Mouse (Mus musculus) layer of hippocampus, adult 11-12 months (tissue): ENCODE measurements around the gene Fam186b.

ENCODE experiments used
- DNase-seq: peaks from one replicate; pipeline ENCODE4 v3.0.0; 2022; ENCODE audit warnings: low spot score

Fam186b gene

GRCm38 (mm10) chr15:99295484-99295981, at the start of gene Fam186b:
TSS of gene Fam186b (minus strand) at chr15:99295888.
- DNase-seq = no peak

GRCm38 (mm10) chr15:99344961-99345360, 49.3 kb upstream of the Fam186b start:
- DNase-seq = no peak

- no peak for DNase-seq
These were observed 48.6 kb upstream of the Fam186b start for GRCm38 (mm10) chr15:99344148-99344870.

- DNase-seq = peak; percentile 73
These were observed 47.9 kb upstream of the Fam186b start for GRCm38 (mm10) chr15:99343414-99344147.

- no peak for DNase-seq
These were observed 46.7 kb upstream of the Fam186b start for GRCm38 (mm10) chr15:99342194-99342981.

DNA sequence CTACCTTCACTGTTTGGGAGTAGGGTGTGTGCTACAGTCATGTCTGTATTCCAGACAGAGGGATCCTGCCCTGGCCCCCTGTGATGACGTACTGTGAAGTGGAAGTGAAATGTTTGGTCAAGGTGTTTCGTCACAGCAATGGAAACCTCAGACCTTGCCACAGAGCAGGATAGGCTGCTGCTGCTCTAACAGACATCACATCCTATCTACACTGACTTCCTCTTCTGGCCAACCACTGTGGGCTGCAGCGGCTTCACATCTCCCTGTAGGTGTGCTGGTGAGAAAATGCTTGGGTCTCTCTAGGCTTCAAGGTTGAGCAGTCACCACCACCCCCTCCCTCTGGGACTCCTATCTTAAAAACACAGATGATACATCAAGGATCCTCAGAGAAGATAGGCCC, 45.4 kb upstream of the Fam186b start:
- DNase-seq = no peak

DNA sequence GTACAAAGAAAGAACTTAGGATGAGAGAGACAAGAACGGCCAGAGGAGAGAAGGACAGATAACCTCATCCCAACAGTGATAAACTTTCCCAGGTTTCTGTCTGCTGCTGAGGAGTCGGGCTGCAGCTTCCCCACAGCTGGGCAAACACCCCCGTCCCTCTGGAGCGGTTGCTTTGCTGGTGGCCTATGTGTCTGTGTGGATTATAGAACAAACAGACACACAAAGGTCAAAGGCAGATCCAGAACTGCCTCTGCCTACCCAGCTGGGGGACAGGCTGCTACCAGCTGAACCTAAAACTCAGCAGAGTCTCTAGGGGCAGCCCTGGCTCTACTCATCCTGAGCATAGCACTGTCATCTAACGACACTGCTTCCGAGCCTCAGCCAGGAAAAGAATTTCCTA, 44.0 kb upstream of the Fam186b start:
- DNase-seq = no peak

- no peak for DNase-seq
These were observed 43.2 kb upstream of the Fam186b start for GRCm38 (mm10) chr15:99338916-99339315.

GRCm38 (mm10) chr15:99335801-99336320, 40.2 kb upstream of the Fam186b start:
- DNase-seq = no peak

DNA sequence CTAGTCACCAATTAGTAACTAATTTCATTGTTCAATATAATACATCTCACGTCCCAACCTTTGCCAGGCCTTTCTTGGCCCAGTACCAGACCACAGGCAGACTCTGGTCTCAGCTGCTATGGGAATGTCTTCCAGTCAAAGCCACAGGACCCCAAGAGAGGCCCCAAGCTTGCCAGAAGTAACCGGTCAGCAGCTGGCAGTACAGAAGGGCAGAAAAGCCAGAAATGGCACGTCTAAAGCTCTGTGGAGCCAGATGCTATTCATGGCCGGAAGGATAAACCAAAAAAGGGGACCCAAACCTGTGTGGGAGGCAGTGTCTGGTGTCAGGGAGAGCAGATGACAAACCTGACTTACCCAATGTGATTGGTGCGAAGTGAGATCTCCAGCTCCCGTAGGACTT, 38.8 kb upstream of the Fam186b start:
- no peak for DNase-seq

GRCm38 (mm10) chr15:99333676-99334065, 38.0 kb upstream of the Fam186b start:
- no peak for DNase-seq

- DNase-seq = peak; percentile 69
These were observed 37.4 kb upstream of the Fam186b start for GRCm38 (mm10) chr15:99332921-99333675.

DNA sequence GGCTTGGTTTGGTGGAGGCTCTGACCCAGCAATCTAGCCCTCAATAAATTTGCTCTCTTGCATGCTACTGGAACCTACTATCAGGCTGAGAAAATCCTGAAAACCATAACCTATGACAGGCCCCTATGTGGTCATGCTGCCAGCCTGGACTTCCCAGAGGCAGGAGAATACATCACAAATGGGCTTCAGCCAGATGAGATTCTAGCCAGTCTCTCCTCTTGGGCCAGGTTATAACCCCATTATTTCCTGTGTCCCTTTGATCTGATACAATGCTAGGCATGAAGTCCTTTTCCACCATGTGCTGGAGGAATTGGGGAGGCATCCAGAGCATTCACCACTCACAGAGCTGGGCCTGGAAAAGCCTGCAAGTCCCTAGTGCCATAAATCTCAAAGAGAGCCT, 36.4 kb upstream of the Fam186b start:
- DNase-seq = no peak

GRCm38 (mm10) chr15:99331341-99331740, 35.7 kb upstream of the Fam186b start:
- DNase-seq = no peak

DNA sequence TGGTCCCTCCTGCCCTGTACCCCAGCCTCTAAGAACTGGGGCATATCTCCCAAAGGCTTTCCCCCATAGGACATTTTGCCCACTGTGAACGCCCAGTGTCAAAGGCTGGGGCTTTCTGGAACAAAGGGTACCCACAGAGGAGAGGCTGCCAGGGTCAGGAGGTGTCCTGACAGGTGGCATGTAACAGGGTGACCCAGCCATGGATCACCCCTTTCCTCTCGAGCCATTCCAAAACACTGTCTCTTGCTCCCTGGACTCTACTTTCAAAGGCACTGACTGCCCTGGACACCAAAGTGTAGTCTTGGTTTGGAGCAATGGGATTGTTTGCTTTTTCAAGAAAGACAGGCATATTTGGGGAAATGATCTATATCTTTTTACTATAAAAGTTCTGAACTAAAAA, 34.6 kb upstream of the Fam186b start:
- DNase-seq = no peak

DNA sequence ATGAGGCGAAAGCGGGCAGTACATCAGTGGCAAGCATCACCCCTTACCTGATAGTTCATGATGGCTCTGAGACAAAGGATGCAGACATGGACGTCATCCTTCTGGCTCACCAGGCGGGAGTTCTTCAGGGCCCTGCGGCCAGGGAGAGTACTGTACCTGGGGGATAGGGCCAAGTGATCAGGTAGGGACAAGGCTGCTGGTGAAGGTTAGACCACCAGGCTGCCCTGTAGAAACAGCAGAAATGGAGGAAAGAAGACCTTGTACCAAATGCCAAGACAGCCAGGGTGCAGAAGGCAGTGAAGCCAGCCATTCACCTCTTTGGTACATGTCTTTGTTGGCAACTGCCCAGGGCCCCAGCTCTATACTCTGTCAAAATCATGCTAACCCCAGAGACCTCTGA, 32.3 kb upstream of the Fam186b start:
- no peak for DNase-seq

GRCm38 (mm10) chr15:99326959-99327358, 31.3 kb upstream of the Fam186b start:
- DNase-seq = no peak

- DNase-seq = no peak
These were observed 30.7 kb upstream of the Fam186b start for GRCm38 (mm10) chr15:99326407-99326806.

- DNase-seq = no peak
These were observed 29.9 kb upstream of the Fam186b start for GRCm38 (mm10) chr15:99325598-99325997.

GRCm38 (mm10) chr15:99324151-99324550, 28.5 kb upstream of the Fam186b start:
- no peak for DNase-seq

DNA sequence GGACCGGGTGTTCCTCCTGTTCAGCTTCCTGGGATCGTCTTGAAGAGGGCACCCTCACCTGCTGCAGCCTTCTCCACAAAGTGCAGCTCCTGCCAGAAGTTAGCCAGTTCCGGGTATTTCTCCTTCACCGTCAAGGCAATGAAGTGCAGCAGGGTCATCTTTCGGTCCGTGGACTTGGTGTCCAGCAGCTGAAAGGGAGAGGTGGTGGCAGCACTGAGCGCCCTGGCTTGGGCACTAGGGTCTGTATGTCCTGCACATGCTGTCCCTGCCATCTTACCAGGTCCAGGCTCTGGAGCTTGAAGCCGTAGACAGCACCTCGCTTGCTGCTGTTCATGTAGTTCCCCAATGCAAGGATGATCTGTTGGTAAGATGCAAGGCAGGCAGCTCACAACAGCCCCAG, 25.3 kb upstream of the Fam186b start:
- no peak for DNase-seq
